ENCODE assay signal across 23 mouse cellular contexts in the genomic region with DNA sequence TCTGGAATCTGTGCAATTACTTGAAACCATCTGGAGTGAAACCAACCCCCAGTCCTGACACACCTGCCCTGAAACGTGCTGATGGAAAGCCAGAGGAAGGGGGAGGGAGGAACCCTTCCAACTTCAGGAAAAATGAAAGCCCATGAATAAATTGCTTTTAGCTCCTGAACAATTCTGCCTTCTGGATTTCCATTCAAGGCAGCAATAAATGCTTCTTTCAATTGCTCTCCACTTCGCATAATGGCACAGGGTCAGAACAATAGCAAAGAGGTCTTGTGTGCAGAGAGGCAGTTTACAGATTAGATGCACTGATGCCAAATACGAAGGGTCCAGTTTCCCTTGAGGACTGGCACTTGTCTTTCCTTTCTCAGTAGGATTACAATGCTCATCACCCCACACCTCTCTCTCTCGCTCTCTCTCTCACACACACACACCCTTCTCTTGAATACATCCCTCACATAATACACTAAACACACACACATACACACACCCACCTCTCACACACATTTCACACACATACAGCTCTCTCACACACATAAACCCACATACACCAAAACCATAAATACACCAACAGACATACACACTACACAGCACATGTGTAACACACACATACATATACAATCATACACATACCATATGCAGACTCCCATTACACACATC.
DNase-seq lines count a peak whose midpoint lies in the region; ATAC-seq and TF ChIP-seq lines count a peak whose summit lies in the region.
"Had no signal": no experiment of that assay in that cellular context is flagged by ENCODE, and none has a peak within 500 bp of the region (broad histone marks: within the 10 kb centered on the region; RNA-seq: fewer than 3 reads in every experiment).

No protein-coding gene starts in this region.

- no peak for TF ChIP-seq CTCF in cerebellum, adult 2 months (IDR thresholded peaks at IDR 0.05; ENCODE audit: borderline replicate concordance, insufficient read depth, low read depth, low read length)

- peak; percentile 68 for ATAC-seq in embryonic facial prominence, embryonic 11.5 days (replicated peaks; ENCODE audit: insufficient number of reproducible peaks, low FRiP score, low TSS enrichment, low read depth)
- ATAC-seq in forebrain, embryonic 12.5 days (ENCODE audit: low FRiP score): peak; percentile 74
- ATAC-seq in hindbrain, embryonic 13.5 days (ENCODE audit: low FRiP score): peak; percentile 49; the same call in 1 of the 2 replicates
- peak; percentile 77 for ATAC-seq in midbrain, embryonic 15.5 days (replicated peaks)
- ATAC-seq: CD4-positive, CD25-positive, alpha-beta regulatory T cell, adult 4 months; intestine, embryonic 15.5 days had no signal

- no peak overlapping the region for H3K4me3 ChIP-seq in embryonic facial prominence, embryonic 11.5 days (ENCODE audit: low read depth, low read length)
- no peak overlapping the region for H3K4me3 ChIP-seq in embryonic facial prominence, embryonic 10.5 days
- no peak overlapping the region for H3K4me3 ChIP-seq in forebrain, embryonic 12.5 days (replicated peaks)
- H3K4me3 ChIP-seq in hindbrain, embryonic 13.5 days: no peak overlapping the region
- H3K4me3 ChIP-seq in midbrain, embryonic 15.5 days: no peak overlapping the region
- H3K4me3 ChIP-seq in cerebellum, adult 2 months (replicated peaks; ENCODE audit: insufficient read depth, low read depth, low read length): no peak overlapping the region
- H3K4me3 ChIP-seq: heart, embryonic 10.5 days; intestine, embryonic 15.5 days; kidney, embryonic 15.5 days; stomach, embryonic 15.5 days had no signal

- no peaks in the 10 kb centered on the region for H3K4me1 ChIP-seq in embryonic facial prominence, embryonic 11.5 days (ENCODE audit: control insufficient read depth, insufficient read depth, low read length)
- H3K4me1 ChIP-seq in embryonic facial prominence, embryonic 10.5 days: no peaks in the 10 kb centered on the region
- peaks cover 22% of the 10 kb centered on the region for H3K4me1 ChIP-seq in forebrain, embryonic 12.5 days
- peaks cover 19% of the 10 kb centered on the region for H3K4me1 ChIP-seq in hindbrain, embryonic 13.5 days (replicated peaks)
- peaks cover 14% of the 10 kb centered on the region for H3K4me1 ChIP-seq in midbrain, embryonic 15.5 days
- no peaks in the 10 kb centered on the region for H3K4me1 ChIP-seq in cerebellum, adult 2 months (ENCODE audit: control insufficient read depth, insufficient read depth, low read length)
- H3K4me1 ChIP-seq: intestine, embryonic 15.5 days; kidney, embryonic 15.5 days; stomach, embryonic 15.5 days had no signal

- no peaks in the 10 kb centered on the region for H3K27me3 ChIP-seq in embryonic facial prominence, embryonic 11.5 days (ENCODE audit: control insufficient read depth, insufficient read depth, low read length)
- no peaks in the 10 kb centered on the region for H3K27me3 ChIP-seq in embryonic facial prominence, embryonic 10.5 days (replicated peaks; ENCODE audit: low read depth, poor library complexity, severe bottlenecking)
- H3K27me3 ChIP-seq in forebrain, embryonic 12.5 days: no peaks in the 10 kb centered on the region
- H3K27me3 ChIP-seq in hindbrain, embryonic 13.5 days: no peaks in the 10 kb centered on the region
- no peaks in the 10 kb centered on the region for H3K27me3 ChIP-seq in midbrain, embryonic 15.5 days (replicated peaks)
- H3K27me3 ChIP-seq in cerebellum, adult 2 months (ENCODE audit: control insufficient read depth, insufficient read depth, low read length): no peaks in the 10 kb centered on the region
- H3K27me3 ChIP-seq: intestine, embryonic 15.5 days; kidney, embryonic 15.5 days; stomach, embryonic 15.5 days had no signal

- H3K9ac ChIP-seq in embryonic facial prominence, embryonic 11.5 days (replicated peaks; ENCODE audit: low read length): no peak overlapping the region
- H3K9ac ChIP-seq in forebrain, embryonic 12.5 days: no peak overlapping the region
- no peak overlapping the region for H3K9ac ChIP-seq in hindbrain, embryonic 13.5 days
- no peak overlapping the region for H3K9ac ChIP-seq in midbrain, embryonic 15.5 days
- H3K9ac ChIP-seq: intestine, embryonic 15.5 days; kidney, embryonic 15.5 days; stomach, embryonic 15.5 days had no signal

- H3K27ac ChIP-seq in embryonic facial prominence, embryonic 11.5 days (replicated peaks; ENCODE audit: low read depth, low read length): no peak overlapping the region
- no peak overlapping the region for H3K27ac ChIP-seq in embryonic facial prominence, embryonic 10.5 days (replicated peaks)
- peak overlapping the region; percentile 62 for H3K27ac ChIP-seq in forebrain, embryonic 12.5 days
- H3K27ac ChIP-seq in hindbrain, embryonic 13.5 days: no peak overlapping the region
- no peak overlapping the region for H3K27ac ChIP-seq in midbrain, embryonic 15.5 days
- H3K27ac ChIP-seq in cerebellum, adult 2 months (ENCODE audit: insufficient read depth, low read length): no peak overlapping the region
- H3K27ac ChIP-seq: heart, embryonic 10.5 days; intestine, embryonic 15.5 days; kidney, embryonic 15.5 days; stomach, embryonic 15.5 days had no signal

- WGBS in embryonic facial prominence, embryonic 11.5 days: 53% methylated on average over 4 of the region's 4 CpGs
- WGBS in embryonic facial prominence, embryonic 10.5 days: 56% methylated on average over 4 of the region's 4 CpGs
- WGBS in forebrain, embryonic 12.5 days: 16% methylated on average over 4 of the region's 4 CpGs
- WGBS in hindbrain, embryonic 13.5 days: 16% methylated on average over 4 of the region's 4 CpGs
- 17% methylated on average over 4 of the region's 4 CpGs for WGBS in midbrain, embryonic 15.5 days
- 56% methylated on average over 4 of the region's 4 CpGs for WGBS in cerebellum, adult 2 months

- DNase-seq in embryonic facial prominence, embryonic 11.5 days (ENCODE audit: low spot score): peak; percentile 14
- no peak for DNase-seq in embryonic facial prominence, embryonic 10.5 days (ENCODE audit: low spot score)
- DNase-seq in heart, adult 8-10 months (ENCODE audit: low spot score): no peak
- DNase-seq in cerebellum, adult 2 months: no peak
- DNase-seq in urinary bladder, postnatal 10 days (ENCODE audit: low spot score): no peak
- DNase-seq: cerebellum, postnatal 14 days; gastrocnemius, postnatal 36 days; heart, postnatal 10 days; layer of hippocampus, postnatal 36 days; left cerebral cortex, postnatal 4 days; lung, adult 2 months; lung, postnatal 4 days; right cerebral cortex, adult 18-20 months; thymus, adult 2 months had no signal

- H3K36me3 ChIP-seq in embryonic facial prominence, embryonic 11.5 days (replicated peaks; ENCODE audit: control insufficient read depth, insufficient read depth, low read depth, low read length): no peaks in the 10 kb centered on the region
- H3K36me3 ChIP-seq in embryonic facial prominence, embryonic 10.5 days (replicated peaks): no peaks in the 10 kb centered on the region
- H3K36me3 ChIP-seq in forebrain, embryonic 12.5 days (replicated peaks): no peaks in the 10 kb centered on the region
- no peaks in the 10 kb centered on the region for H3K36me3 ChIP-seq in hindbrain, embryonic 13.5 days
- no peaks in the 10 kb centered on the region for H3K36me3 ChIP-seq in midbrain, embryonic 15.5 days (replicated peaks)
- H3K36me3 ChIP-seq: G1E; heart, embryonic 10.5 days; intestine, embryonic 15.5 days; kidney, embryonic 15.5 days; stomach, embryonic 15.5 days had no signal

- no peak overlapping the region for H3K4me2 ChIP-seq in embryonic facial prominence, embryonic 11.5 days (ENCODE audit: low read depth, low read length)
- H3K4me2 ChIP-seq in forebrain, embryonic 12.5 days: no peak overlapping the region
- no peak overlapping the region for H3K4me2 ChIP-seq in hindbrain, embryonic 13.5 days
- H3K4me2 ChIP-seq in midbrain, embryonic 15.5 days: no peak overlapping the region
- H3K4me2 ChIP-seq: intestine, embryonic 15.5 days; kidney, embryonic 15.5 days; stomach, embryonic 15.5 days had no signal

- TF ChIP-seq POLR2A in cerebellum, adult 2 months (IDR thresholded peaks at IDR 0.05; ENCODE audit: borderline replicate concordance, insufficient read depth, low read length): no peak

- H3K9me3 ChIP-seq in embryonic facial prominence, embryonic 11.5 days (replicated peaks; ENCODE audit: control insufficient read depth, low read length): no peaks in the 10 kb centered on the region
- H3K9me3 ChIP-seq in embryonic facial prominence, embryonic 10.5 days: no peaks in the 10 kb centered on the region
- H3K9me3 ChIP-seq in forebrain, embryonic 12.5 days: no peaks in the 10 kb centered on the region
- 0 out of 2 replicates have a peak, but pooled peaks cover 3% of the 10 kb centered on the region for H3K9me3 ChIP-seq in hindbrain, embryonic 13.5 days
- H3K9me3 ChIP-seq in midbrain, embryonic 15.5 days: no peaks in the 10 kb centered on the region
- H3K9me3 ChIP-seq: heart, embryonic 10.5 days; intestine, embryonic 15.5 days; kidney, embryonic 15.5 days; stomach, embryonic 15.5 days had no signal
